Mouse (Mus musculus): ENCODE measurements at regions not wholly inside any gene's neighbourhood (a gene's known extent, or its start where the extent isn't known, plus 50 kb on each side); places are given as distances from the start of the nearest gene placed in this dataset.
"Not testable (repeated sequence)": the region's sequence is repeated elsewhere in the genome, so short reads cannot be mapped to it uniquely, and the experiment has no call there.

- DNase-seq (ENCODE audit: low spot score) = no peak
Measured at GRCm38 (mm10) chr2:21976831-21977230, 250.5 kb upstream of the Myo3a start.

- DNase-seq (ENCODE audit: low spot score) = no peak
Measured at GRCm38 (mm10) chr2:21980177-21980576, 247.1 kb upstream of the Myo3a start.

- no peak for DNase-seq (ENCODE audit: low spot score)
Measured at GRCm38 (mm10) chr2:22024438-22024837, 202.9 kb upstream of the Myo3a start.

GRCm38 (mm10) chr2:22026794-22027193, 200.5 kb upstream of the Myo3a start:
- no peak for DNase-seq (ENCODE audit: low spot score)

- no peak for DNase-seq (ENCODE audit: low spot score)
Measured at GRCm38 (mm10) chr2:22028569-22028968, 198.7 kb upstream of the Myo3a start.

- no peak for DNase-seq (ENCODE audit: low spot score)
Measured at GRCm38 (mm10) chr2:22029022-22029803, 198.1 kb upstream of the Myo3a start.

GRCm38 (mm10) chr2:22029804-22030194, 197.5 kb upstream of the Myo3a start:
- DNase-seq (ENCODE audit: low spot score) = no peak

- no peak for DNase-seq (ENCODE audit: low spot score)
Measured at GRCm38 (mm10) chr2:22036841-22037240, 190.5 kb upstream of the Myo3a start.

GRCm38 (mm10) chr2:22038780-22039179, 188.5 kb upstream of the Myo3a start:
- DNase-seq (ENCODE audit: low spot score) = no peak

GRCm38 (mm10) chr2:22043937-22044336, 183.4 kb upstream of the Myo3a start:
- not testable (repeated sequence) for DNase-seq (ENCODE audit: low spot score)

- DNase-seq (ENCODE audit: low spot score) = no peak
Measured at GRCm38 (mm10) chr2:22044949-22045348, 182.4 kb upstream of the Myo3a start.

GRCm38 (mm10) chr2:22047465-22047864, 179.8 kb upstream of the Myo3a start:
- no peak for DNase-seq (ENCODE audit: low spot score)

- no peak for DNase-seq (ENCODE audit: low spot score)
Measured at GRCm38 (mm10) chr2:22066535-22066934, 160.8 kb upstream of the Myo3a start.

GRCm38 (mm10) chr2:22096848-22097247, 130.5 kb upstream of the Myo3a start:
- DNase-seq (ENCODE audit: low spot score) = no peak

- DNase-seq (ENCODE audit: low spot score) = no peak
Measured at GRCm38 (mm10) chr2:22105150-22105549, 122.2 kb upstream of the Myo3a start.

GRCm38 (mm10) chr2:22149721-22150120, 77.6 kb upstream of the Myo3a start:
- DNase-seq (ENCODE audit: low spot score) = no peak

- DNase-seq (ENCODE audit: low spot score) = no peak
Measured at GRCm38 (mm10) chr2:22156576-22156975, 70.7 kb upstream of the Myo3a start.

GRCm38 (mm10) chr2:22165443-22165842, 61.9 kb upstream of the Myo3a start:
- DNase-seq (ENCODE audit: low spot score) = no peak

- no peak for DNase-seq (ENCODE audit: low spot score)
Measured at GRCm38 (mm10) chr2:22165919-22166318, 61.4 kb upstream of the Myo3a start.
